Mouse (Mus musculus): Measurements from ENCODE around the gene Olfr871.
"Not testable (repeated sequence)": the region's sequence is repeated elsewhere in the genome, so short reads cannot be mapped to it uniquely, and the experiment has no call there.

Gene Olfr871

GRCm38 (mm10) chr9:20211907-20212306, at the start of gene Olfr871:
Gene Olfr871, plus strand, starts transcription at chr9:20212207.
- no peak for DNase-seq

GRCm38 (mm10) chr9:20173957-20174356, 38.0 kb upstream of the Olfr871 start, which contains the start of gene Olfr870:
Gene Olfr870, minus strand, starts transcription at chr9:20174057.
- no peak for DNase-seq

GRCm38 (mm10) chr9:20179463-20179862, 32.5 kb upstream of the Olfr871 start:
- no peak for DNase-seq

- DNase-seq, result no peak
Observed at GRCm38 (mm10) chr9:20202131-20202530, 9.9 kb upstream of the Olfr871 start.

- not testable (repeated sequence) for DNase-seq
Observed at GRCm38 (mm10) chr9:20203413-20203984, 8.5 kb upstream of the Olfr871 start.

- no peak for DNase-seq
Observed at GRCm38 (mm10) chr9:20210812-20211211, 1.2 kb upstream of the Olfr871 start.

GRCm38 (mm10) chr9:20211477-20211876, 530 bp upstream of the Olfr871 start:
- DNase-seq, result no peak

GRCm38 (mm10) chr9:20236819-20237218, 24.8 kb downstream of the Olfr871 start, which contains the start of gene Olfr872:
Gene Olfr872, plus strand, starts transcription at chr9:20237119.
- DNase-seq, result no peak

- DNase-seq, result no peak
Observed at GRCm38 (mm10) chr9:20237378-20237777, 25.4 kb downstream of the Olfr871 start.
